Mouse (Mus musculus): ENCODE data around the gene Lrch1. TPM values are rescaled to one million over a fixed set of nuclear protein-coding genes. Genes with fewer than 3 reads are reported as not detected.

The Lrch1 gene
- polyA plus RNA-seq, 2 experiments, result 13.0 to 15.2 TPM

DNA sequence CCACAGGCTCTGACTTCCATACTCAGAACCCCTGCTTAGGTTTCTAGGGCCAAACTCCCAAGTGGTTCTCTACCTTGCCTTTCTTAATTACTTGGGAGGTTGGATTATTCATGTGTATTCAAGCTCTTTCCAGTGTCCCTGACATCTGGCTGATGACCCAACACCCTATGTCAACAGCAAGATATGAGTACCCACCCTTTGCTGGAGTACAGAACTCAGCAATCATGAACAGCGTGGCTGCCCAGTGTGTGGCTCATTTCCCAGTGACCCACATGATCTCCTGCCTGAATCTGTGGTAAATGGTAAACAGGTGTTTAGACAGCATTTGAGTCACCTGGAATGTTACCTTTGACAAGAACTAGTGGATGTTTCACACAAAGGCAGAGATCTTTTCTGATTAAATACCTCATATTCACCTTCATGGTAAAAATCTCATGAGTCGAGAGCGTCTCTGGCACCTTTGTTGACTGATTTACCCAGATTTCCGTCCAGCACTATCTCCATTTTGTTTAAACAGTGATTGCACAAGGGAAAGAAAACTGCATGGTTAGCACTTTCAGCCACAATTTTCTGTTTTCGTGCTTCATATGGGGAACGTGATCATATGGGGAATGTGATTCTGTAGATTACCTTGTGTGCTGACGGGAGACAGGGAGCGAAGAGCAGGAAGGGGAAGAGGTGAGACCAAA lies 15.2 kb upstream of the Lrch1 start:
- TF ChIP-seq POLR2A (IDR thresholded peaks at IDR 0.05; ENCODE audit: borderline replicate concordance, extremely low read depth, insufficient read depth, insufficient read length), result no peak
- H3K4me2 ChIP-seq (replicated peaks; ENCODE audit: low read depth, low read length, severe bottlenecking), result no peak overlapping the region
- no peak for DNase-seq (ENCODE audit: low spot score)
- H3K4me1 ChIP-seq (ENCODE audit: control insufficient read depth, insufficient read depth, low read length), result peaks cover 3% of the 10 kb centered on the region; the same call in 1 of the 2 replicates
- no peaks in the 10 kb centered on the region for H3K27me3 ChIP-seq (ENCODE audit: control insufficient read depth, insufficient read depth, low read length)
- ATAC-seq (ENCODE audit: low FRiP score, low read depth), result no peak
- no peaks in the 10 kb centered on the region for H3K9me3 ChIP-seq (ENCODE audit: control insufficient read depth, low read length)
- 66% methylated on average over 8 of the region's 8 CpGs for WGBS
- H3K9ac ChIP-seq (ENCODE audit: low read depth, low read length, severe bottlenecking), result no peak overlapping the region
- H3K36me3 ChIP-seq (ENCODE audit: control insufficient read depth, insufficient read depth, low read length), result no peaks in the 10 kb centered on the region
- H3K27ac ChIP-seq (replicated peaks; ENCODE audit: low read depth, low read length), result no peak overlapping the region
- H3K4me3 ChIP-seq (replicated peaks; ENCODE audit: low read length), result no peak overlapping the region

DNA sequence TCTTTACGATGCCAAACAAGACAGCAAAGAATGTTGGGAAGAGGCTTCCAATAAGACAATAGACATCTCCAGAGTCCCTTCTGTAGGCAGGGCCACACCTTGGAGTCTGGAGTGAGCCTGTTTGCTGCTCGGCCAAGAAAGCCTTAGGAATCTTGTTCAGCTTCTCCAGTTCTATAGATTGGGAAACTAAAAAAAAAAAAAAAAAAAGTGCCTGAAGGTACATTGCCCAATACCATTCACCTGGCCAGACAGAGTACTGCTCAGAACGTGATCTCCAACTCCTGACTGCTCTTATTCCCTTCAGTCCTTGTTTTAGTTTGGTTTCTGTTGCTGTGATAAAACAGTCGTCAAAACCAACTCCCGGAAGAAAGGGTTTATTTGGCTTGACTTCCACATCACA lies 12.9 kb upstream of the Lrch1 start:
- H3K4me3 ChIP-seq (replicated peaks; ENCODE audit: low read length), result no peak overlapping the region
- no peaks in the 10 kb centered on the region for H3K9me3 ChIP-seq (ENCODE audit: control insufficient read depth, low read length)
- H3K4me2 ChIP-seq (replicated peaks; ENCODE audit: low read depth, low read length, severe bottlenecking), result no peak overlapping the region
- no peaks in the 10 kb centered on the region for H3K27me3 ChIP-seq (ENCODE audit: control insufficient read depth, insufficient read depth, low read length)
- no peak for TF ChIP-seq POLR2A (IDR thresholded peaks at IDR 0.05; ENCODE audit: borderline replicate concordance, extremely low read depth, insufficient read depth, insufficient read length)
- H3K36me3 ChIP-seq (ENCODE audit: control insufficient read depth, insufficient read depth, low read length), result no peaks in the 10 kb centered on the region
- peaks cover 3% of the 10 kb centered on the region; the same call in 1 of the 2 replicates for H3K4me1 ChIP-seq (ENCODE audit: control insufficient read depth, insufficient read depth, low read length)
- no peak for ATAC-seq (ENCODE audit: low FRiP score, low read depth)
- H3K27ac ChIP-seq (replicated peaks; ENCODE audit: low read depth, low read length), result no peak overlapping the region
- H3K9ac ChIP-seq (ENCODE audit: low read depth, low read length, severe bottlenecking), result no peak overlapping the region
- WGBS, result 68% methylated on average over 5 of the region's 5 CpGs
- DNase-seq (ENCODE audit: low spot score), result no peak

DNA sequence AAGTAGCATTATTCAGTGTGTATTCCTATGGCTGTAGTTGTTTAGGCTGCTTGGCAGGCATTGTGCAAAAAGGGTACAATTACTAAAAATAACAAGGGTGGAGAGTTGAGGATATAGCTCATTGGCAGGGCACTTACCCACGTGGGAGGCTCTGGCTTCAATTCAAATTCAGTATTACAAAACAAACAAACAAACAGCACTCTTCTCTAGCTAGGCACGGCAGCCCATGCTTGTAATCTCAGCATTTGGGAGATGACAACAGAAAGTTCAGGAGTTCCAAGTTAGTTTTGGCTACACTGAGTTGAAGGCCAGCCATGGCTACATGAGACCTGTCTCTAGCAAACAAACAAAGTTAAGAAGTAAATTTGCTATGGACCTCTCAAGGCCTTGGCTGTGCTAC lies 9.0 kb upstream of the Lrch1 start:
- Histone ChIP-seq H3K4me1 (ENCODE audit: control insufficient read depth, insufficient read depth, low read length) (no peaks in the 10 kb centered on the region), H3K27me3 (ENCODE audit: control insufficient read depth, insufficient read depth, low read length) (no peaks in the 10 kb centered on the region), H3K9ac (ENCODE audit: low read depth, low read length, severe bottlenecking) (no peak overlapping the region), H3K4me3 (replicated peaks; ENCODE audit: low read length) (no peak overlapping the region), H3K9me3 (ENCODE audit: control insufficient read depth, low read length) (no peaks in the 10 kb centered on the region), H3K4me2 (replicated peaks; ENCODE audit: low read depth, low read length, severe bottlenecking) (no peak overlapping the region), H3K36me3 (ENCODE audit: control insufficient read depth, insufficient read depth, low read length) (no peaks in the 10 kb centered on the region), H3K27ac (replicated peaks; ENCODE audit: low read depth, low read length) (no peak overlapping the region)
- WGBS, result 39% methylated on average over 2 of the region's 2 CpGs
- TF ChIP-seq POLR2A (IDR thresholded peaks at IDR 0.05; ENCODE audit: borderline replicate concordance, extremely low read depth, insufficient read depth, insufficient read length), result no peak
- no peak for DNase-seq (ENCODE audit: low spot score)
- ATAC-seq (ENCODE audit: low FRiP score, low read depth), result no peak

DNA sequence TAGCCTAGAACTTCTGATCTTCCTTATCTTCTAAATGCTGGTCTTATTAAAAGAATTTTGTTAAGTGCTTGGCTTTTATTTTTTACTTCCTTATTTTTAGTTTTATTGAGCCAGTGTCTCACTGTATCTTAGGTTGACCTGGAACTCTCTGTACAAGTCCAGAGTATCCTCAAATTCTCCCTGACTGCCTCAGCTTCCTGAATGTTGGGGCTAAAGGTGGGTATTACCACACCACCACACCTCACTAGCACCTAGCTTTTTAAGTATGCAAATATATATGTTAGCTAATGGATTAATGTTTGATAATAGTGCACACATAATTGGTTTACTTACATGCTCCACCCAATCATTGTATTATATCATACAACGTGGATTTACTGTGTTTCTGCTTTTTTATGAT lies 8.6 kb upstream of the Lrch1 start:
- Histone ChIP-seq H3K36me3 (ENCODE audit: control insufficient read depth, insufficient read depth, low read length) (no peaks in the 10 kb centered on the region), H3K4me3 (replicated peaks; ENCODE audit: low read length) (no peak overlapping the region), H3K27ac (replicated peaks; ENCODE audit: low read depth, low read length) (no peak overlapping the region), H3K4me2 (replicated peaks; ENCODE audit: low read depth, low read length, severe bottlenecking) (no peak overlapping the region), H3K4me1 (ENCODE audit: control insufficient read depth, insufficient read depth, low read length) (no peaks in the 10 kb centered on the region), H3K9me3 (ENCODE audit: control insufficient read depth, low read length) (no peaks in the 10 kb centered on the region), H3K27me3 (ENCODE audit: control insufficient read depth, insufficient read depth, low read length) (no peaks in the 10 kb centered on the region), H3K9ac (ENCODE audit: low read depth, low read length, severe bottlenecking) (no peak overlapping the region)
- ATAC-seq (ENCODE audit: low FRiP score, low read depth) (no peak), DNase-seq (ENCODE audit: low spot score) (no peak)
- WGBS, result 71% methylated on average over 1 of the region's 1 CpGs
- no peak for TF ChIP-seq POLR2A (IDR thresholded peaks at IDR 0.05; ENCODE audit: borderline replicate concordance, extremely low read depth, insufficient read depth, insufficient read length)

DNA sequence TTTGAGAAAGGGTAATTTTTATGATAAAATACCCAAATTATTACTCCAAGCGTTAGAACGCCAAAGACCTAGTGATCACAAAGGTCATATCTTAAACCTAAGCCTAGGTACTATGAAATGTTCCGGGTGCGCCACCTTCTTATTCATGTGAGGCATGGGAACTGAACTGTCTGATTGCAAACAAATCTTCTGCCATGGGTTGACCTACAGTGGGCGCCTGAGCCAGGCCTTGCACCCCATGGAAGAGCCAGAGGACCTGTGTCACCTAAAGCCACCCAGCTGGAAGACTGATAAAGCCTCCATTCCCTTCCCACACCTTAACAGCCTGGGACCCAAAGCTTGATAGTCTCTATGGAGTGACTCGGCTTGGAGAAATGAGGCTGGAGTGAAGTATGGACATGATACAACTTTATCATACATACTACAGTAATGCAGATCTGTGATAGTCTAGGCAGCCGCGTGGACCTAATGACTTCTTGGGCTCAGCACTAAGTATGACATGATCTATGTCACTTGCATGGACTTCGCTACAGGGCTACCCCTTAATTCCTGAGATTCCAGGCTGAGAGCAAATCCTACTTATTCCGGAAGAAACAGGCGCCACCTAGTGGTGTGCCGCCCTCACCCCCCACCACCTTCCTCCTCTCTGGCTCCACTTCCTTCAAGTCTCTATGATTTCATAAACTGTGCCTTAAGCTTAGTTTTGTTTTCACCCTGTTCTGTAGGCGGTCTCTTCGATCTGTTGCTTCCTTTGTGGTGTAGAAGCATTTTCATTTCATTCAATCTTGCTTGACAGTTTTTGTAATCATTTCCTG lies 957 bp upstream of the Lrch1 start:
- WGBS, result 46% methylated on average over 14 of the region's 14 CpGs
- no peak overlapping the region for H3K9ac ChIP-seq (ENCODE audit: low read depth, low read length, severe bottlenecking)
- peak; percentile 59 for DNase-seq (ENCODE audit: low spot score)
- H3K4me1 ChIP-seq (ENCODE audit: control insufficient read depth, insufficient read depth, low read length), result 0 out of 2 replicates have a peak, but pooled peaks cover 5% of the 10 kb centered on the region
- peak overlapping the region; percentile 81 for H3K4me3 ChIP-seq (replicated peaks; ENCODE audit: low read length)
- H3K4me2 ChIP-seq (replicated peaks; ENCODE audit: low read depth, low read length, severe bottlenecking), result peak overlapping the region; percentile 58
- no peaks in the 10 kb centered on the region for H3K27me3 ChIP-seq (ENCODE audit: control insufficient read depth, insufficient read depth, low read length)
- 0 out of 2 replicates have a peak, but pooled peaks have one; percentile 25 for ATAC-seq (ENCODE audit: low FRiP score, low read depth)
- no peaks in the 10 kb centered on the region for H3K9me3 ChIP-seq (ENCODE audit: control insufficient read depth, low read length)
- H3K36me3 ChIP-seq (ENCODE audit: control insufficient read depth, insufficient read depth, low read length), result no peaks in the 10 kb centered on the region
- 0 out of 2 replicates have a peak overlapping the region, but pooled peaks have one; percentile 79 for H3K27ac ChIP-seq (replicated peaks; ENCODE audit: low read depth, low read length)
- TF ChIP-seq POLR2A (IDR thresholded peaks at IDR 0.05; ENCODE audit: borderline replicate concordance, extremely low read depth, insufficient read depth, insufficient read length), result no peak

Measured in limb, embryonic 14.5 days (tissue).